Mouse (Mus musculus): ENCODE data around the gene Slc16a8. TPM values are rescaled to one million over a fixed set of nuclear protein-coding genes. Genes with fewer than 3 reads are reported as not detected.

Gene Slc16a8
- polyA plus RNA-seq, 1 experiment from 2014 or later, result 0.33 TPM

DNA sequence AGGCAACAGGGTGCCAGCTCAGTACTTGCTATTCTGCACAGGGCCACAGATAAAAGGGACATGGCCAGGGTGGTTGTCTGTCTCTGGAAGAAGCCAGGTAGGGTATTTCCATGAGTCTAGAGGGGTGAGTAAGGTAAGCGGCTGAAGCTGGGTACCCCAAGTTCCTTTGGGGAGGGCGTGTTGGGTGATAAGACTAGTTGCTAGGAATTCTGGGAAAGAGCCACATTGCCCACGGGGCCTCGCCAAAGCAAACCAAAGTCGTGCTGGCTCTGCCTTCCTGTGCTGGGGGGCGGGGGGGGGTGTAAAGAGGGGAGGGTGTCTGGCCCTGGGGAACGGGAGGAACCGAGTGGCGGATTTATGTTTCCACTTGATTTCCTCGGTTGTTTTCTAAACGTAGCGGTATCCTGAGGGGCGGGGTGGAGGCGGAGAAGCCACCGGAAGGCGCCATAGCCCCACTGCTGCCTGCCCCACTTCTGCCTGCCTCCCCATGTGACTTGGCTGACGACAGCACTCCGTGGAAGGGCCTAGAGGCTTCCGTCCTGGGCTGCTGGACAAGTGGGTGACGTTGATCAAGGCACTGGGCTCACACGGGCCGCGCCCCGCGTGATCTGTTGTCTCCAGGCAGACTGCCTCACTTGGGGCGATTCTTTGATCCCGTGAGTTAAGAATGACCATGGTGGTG lies 45.7 kb downstream of the Slc16a8 start:
- Histone ChIP-seq H3K27ac (no peak overlapping the region), H3K36me3 (no peaks in the 10 kb centered on the region), H3K27me3 (no peaks in the 10 kb centered on the region), H3K9me3 (no peaks in the 10 kb centered on the region), H3K4me2 (replicated peaks) (no peak overlapping the region), H3K4me1 (no peaks in the 10 kb centered on the region), H3K4me3 (no peak overlapping the region), H3K9ac (no peak overlapping the region)
- WGBS, result 73% methylated on average over 27 of the region's 27 CpGs
- ATAC-seq (ENCODE audit: low FRiP score, low read depth), result no peak

DNA sequence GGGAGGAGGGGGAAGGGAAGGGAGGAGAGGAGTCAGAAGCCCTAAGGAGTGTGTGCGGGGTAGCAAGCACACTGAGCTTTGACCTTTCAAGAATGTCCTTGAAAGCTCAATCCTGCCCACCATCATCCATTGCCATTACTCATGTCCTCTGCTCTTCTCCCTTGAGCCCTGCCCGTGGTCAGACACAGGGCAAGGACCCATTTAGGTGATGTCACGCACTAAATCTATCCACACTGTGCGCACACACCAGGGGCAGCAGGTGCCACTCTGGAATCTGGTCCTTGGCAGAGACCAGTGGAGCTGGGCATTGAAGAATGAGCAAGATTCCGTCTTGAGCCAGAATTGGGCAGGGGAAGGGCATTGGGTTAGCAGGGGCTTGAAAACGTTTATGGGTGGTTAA lies 46.4 kb downstream of the Slc16a8 start:
- no peak overlapping the region for H3K4me3 ChIP-seq
- no peak overlapping the region for H3K4me2 ChIP-seq (replicated peaks)

GRCm38 (mm10) chr15:79202575-79202974 lies 52.0 kb downstream of the Slc16a8 start:
- WGBS, result 33% methylated on average over 10 of the region's 10 CpGs
- H3K27me3 ChIP-seq, result peaks cover 6% of the 10 kb centered on the region; the same call in 1 of the 2 replicates
- H3K27ac ChIP-seq, result no peak overlapping the region
- H3K4me2 ChIP-seq (replicated peaks), result no peak overlapping the region
- H3K4me1 ChIP-seq, result peaks cover 26% of the 10 kb centered on the region
- peak overlapping the region; percentile 31; the same call in 1 of the 2 replicates for H3K9ac ChIP-seq
- no peaks in the 10 kb centered on the region for H3K9me3 ChIP-seq
- no peak overlapping the region for H3K4me3 ChIP-seq
- ATAC-seq (ENCODE audit: low FRiP score, low read depth), result peak; percentile 16
- no peaks in the 10 kb centered on the region for H3K36me3 ChIP-seq

More for the DNA sequence above, 46.4 kb downstream of the Slc16a8 start:
- H3K4me1 ChIP-seq, result no peaks in the 10 kb centered on the region
- ATAC-seq (ENCODE audit: low FRiP score, low read depth), result no peak
- no peaks in the 10 kb centered on the region for H3K27me3 ChIP-seq
- no peaks in the 10 kb centered on the region for H3K9me3 ChIP-seq
- no peaks in the 10 kb centered on the region for H3K36me3 ChIP-seq
- H3K27ac ChIP-seq, result no peak overlapping the region
- 72% methylated on average over 6 of the region's 6 CpGs for WGBS
- no peak overlapping the region for H3K9ac ChIP-seq

DNA sequence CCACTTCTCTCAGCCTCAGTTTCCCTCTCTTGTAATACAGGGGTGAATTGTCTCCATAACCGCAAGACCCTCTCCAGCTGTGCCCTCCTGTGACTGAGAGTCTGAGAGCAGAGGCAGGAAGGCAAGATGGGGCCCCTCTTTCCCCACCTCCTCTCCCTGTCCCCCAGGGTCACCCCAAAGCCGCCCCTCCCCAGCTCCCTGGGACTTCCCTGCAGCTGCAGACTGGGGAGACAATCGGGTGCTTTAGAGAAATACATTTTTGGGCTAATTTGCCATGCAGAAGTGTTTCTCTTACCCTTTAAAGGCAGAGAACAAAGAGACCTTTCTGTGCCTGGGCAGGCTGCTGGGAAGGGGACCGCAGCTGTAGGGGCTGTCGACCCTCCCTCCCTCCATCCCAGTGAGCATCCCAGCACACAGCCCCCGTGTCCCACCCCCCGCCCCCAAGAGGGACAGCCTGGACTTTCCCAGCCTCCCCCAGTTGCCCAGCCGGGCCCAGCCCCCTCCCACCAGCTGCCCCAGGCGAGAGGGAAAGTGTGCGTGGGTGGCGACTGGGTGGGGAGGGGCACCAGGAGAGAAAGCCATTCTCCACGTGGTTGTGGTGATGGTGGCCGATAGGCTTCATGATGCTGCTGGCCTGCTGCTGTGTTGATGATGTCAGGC lies 52.9 kb downstream of the Slc16a8 start:
- peaks cover 6% of the 10 kb centered on the region; the same call in 1 of the 2 replicates for H3K27me3 ChIP-seq
- WGBS, result 16% methylated on average over 13 of the region's 13 CpGs
- H3K4me3 ChIP-seq, result no peak overlapping the region
- no peaks in the 10 kb centered on the region for H3K9me3 ChIP-seq
- H3K36me3 ChIP-seq, result no peaks in the 10 kb centered on the region
- H3K27ac ChIP-seq, result peak overlapping the region; percentile 81
- peaks cover 26% of the 10 kb centered on the region for H3K4me1 ChIP-seq
- ATAC-seq (ENCODE audit: low FRiP score, low read depth), result peak; percentile 68
- peak overlapping the region; percentile 44 for H3K4me2 ChIP-seq (replicated peaks)
- peak overlapping the region; percentile 35; the same call in 1 of the 2 replicates for H3K9ac ChIP-seq

Other genes starting within 250 kb of the Slc16a8 start
- gene H1f0, start 226.3 kb downstream of the Slc16a8 start, polyA plus RNA-seq (2015; fragmentation: Nextera tagmentation; extraction: Ambion mirVana), result 558 and 589 TPM in 2 replicates
- not detected in 2 replicates for gene Galr3, start 212.9 kb downstream of the Slc16a8 start, polyA plus RNA-seq (2015; fragmentation: Nextera tagmentation; extraction: Ambion mirVana)
- gene Ankrd54, start 191.9 kb downstream of the Slc16a8 start, polyA plus RNA-seq (2015; fragmentation: Nextera tagmentation; extraction: Ambion mirVana), result 51.9 and 52.8 TPM in 2 replicates
- gene Eif3l, start 179.6 kb downstream of the Slc16a8 start, polyA plus RNA-seq (2015; fragmentation: Nextera tagmentation; extraction: Ambion mirVana), result 221 and 229 TPM in 2 replicates
- 8.9 and 10.6 TPM in 2 replicates for gene Micall1, start 145.9 kb downstream of the Slc16a8 start, polyA plus RNA-seq (2015; fragmentation: Nextera tagmentation; extraction: Ambion mirVana)
- gene Polr2f, start 113.8 kb downstream of the Slc16a8 start, polyA plus RNA-seq (2015; fragmentation: Nextera tagmentation; extraction: Ambion mirVana), result 293 and 294 TPM in 2 replicates
- gene 1700088E04Rik, start 113.5 kb downstream of the Slc16a8 start, polyA plus RNA-seq (2015; fragmentation: Nextera tagmentation; extraction: Ambion mirVana), result 5.6 and 7.5 TPM in 2 replicates
- 5.9 and 6.3 TPM in 2 replicates for gene Sox10, start 89.5 kb downstream of the Slc16a8 start, polyA plus RNA-seq (2015; fragmentation: Nextera tagmentation; extraction: Ambion mirVana)
- 52.7 and 57.4 TPM in 2 replicates for gene Pick1, start 25.6 kb downstream of the Slc16a8 start, polyA plus RNA-seq (2015; fragmentation: Nextera tagmentation; extraction: Ambion mirVana)
- gene Gm49486, start 25.4 kb downstream of the Slc16a8 start, polyA plus RNA-seq (2015; fragmentation: Nextera tagmentation; extraction: Ambion mirVana), result 1.3 and 1.4 TPM in 2 replicates
- gene Baiap2l2, start 30.8 kb upstream of the Slc16a8 start, polyA plus RNA-seq (2015; fragmentation: Nextera tagmentation; extraction: Ambion mirVana), result 8.8 and 11.7 TPM in 2 replicates
- gene Pla2g6, start 73.6 kb upstream of the Slc16a8 start, polyA plus RNA-seq (2015; fragmentation: Nextera tagmentation; extraction: Ambion mirVana), result 11.7 and 12.7 TPM in 2 replicates
- gene Maff, start 91.9 kb upstream of the Slc16a8 start, polyA plus RNA-seq (2015; fragmentation: Nextera tagmentation; extraction: Ambion mirVana), result 2.2 and 2.4 TPM in 2 replicates
- gene Tmem184b, start 148.8 kb upstream of the Slc16a8 start, polyA plus RNA-seq (2015; fragmentation: Nextera tagmentation; extraction: Ambion mirVana), result 70.8 and 77.6 TPM in 2 replicates
- gene Csnk1e, start 200.8 kb upstream of the Slc16a8 start, polyA plus RNA-seq (2015; fragmentation: Nextera tagmentation; extraction: Ambion mirVana), result 109 and 116 TPM in 2 replicates

All from limb, embryonic 13.5 days (tissue).